Mouse (Mus musculus) fibroblast of lung, adult 2 months (primary cell): ENCODE data around the gene Dvl3.

Experiments used
- DNase-seq: peaks from one replicate; pipeline ENCODE4 v3.0.0-alpha.2; 2011; ENCODE audit warnings: low read depth

The Dvl3 gene

GRCm38 (mm10) chr16:20497980-20498676 lies 18.7 kb upstream of the Dvl3 start:
- no peak for DNase-seq

GRCm38 (mm10) chr16:20498677-20499475 lies 17.9 kb upstream of the Dvl3 start, which contains the start of gene Eif2b5:
Gene Eif2b5 (plus strand): TSS chr16:20498817.
- peak; percentile 87 for DNase-seq

- no peak for DNase-seq
These were observed 10.8 kb upstream of the Dvl3 start for GRCm38 (mm10) chr16:20506000-20506399.

- no peak for DNase-seq
These were observed 7.4 kb upstream of the Dvl3 start for GRCm38 (mm10) chr16:20509349-20509748.

- no peak for DNase-seq
These were observed 5.4 kb upstream of the Dvl3 start for GRCm38 (mm10) chr16:20511277-20511847.

- no peak for DNase-seq
These were observed 750 bp upstream of the Dvl3 start for GRCm38 (mm10) chr16:20516032-20516431.

GRCm38 (mm10) chr16:20517216-20517615 lies 434 bp downstream of the Dvl3 start:
- DNase-seq: no peak

GRCm38 (mm10) chr16:20517701-20518374 lies 1.1 kb downstream of the Dvl3 start:
- no peak for DNase-seq

- DNase-seq: no peak
These were observed 7.1 kb downstream of the Dvl3 start for GRCm38 (mm10) chr16:20523886-20524285.

GRCm38 (mm10) chr16:20528779-20529178 lies 12.0 kb downstream of the Dvl3 start:
- no peak for DNase-seq

- no peak for DNase-seq
These were observed 12.6 kb downstream of the Dvl3 start for GRCm38 (mm10) chr16:20529375-20529774.

GRCm38 (mm10) chr16:20530941-20531340 lies 14.2 kb downstream of the Dvl3 start:
- DNase-seq: no peak

- DNase-seq: no peak
These were observed 18.0 kb downstream of the Dvl3 start for GRCm38 (mm10) chr16:20534617-20535295.

- peak; percentile 98 for DNase-seq
These were observed 18.7 kb downstream of the Dvl3 start, which contains the start of gene Ap2m1 for GRCm38 (mm10) chr16:20535296-20536080. Gene Ap2m1 (plus strand): TSS chr16:20535478.

GRCm38 (mm10) chr16:20536081-20536665 lies 19.4 kb downstream of the Dvl3 start:
- no peak for DNase-seq

GRCm38 (mm10) chr16:20537071-20537471 lies 20.3 kb downstream of the Dvl3 start:
- DNase-seq: peak; percentile 51

- DNase-seq: no peak
These were observed 21.0 kb downstream of the Dvl3 start for GRCm38 (mm10) chr16:20537601-20538320.

GRCm38 (mm10) chr16:20539649-20540048 lies 22.9 kb downstream of the Dvl3 start:
- DNase-seq: no peak

- no peak for DNase-seq
These were observed 23.7 kb downstream of the Dvl3 start for GRCm38 (mm10) chr16:20540438-20540837.

- no peak for DNase-seq
These were observed 28.9 kb downstream of the Dvl3 start for GRCm38 (mm10) chr16:20545696-20546095.
